Mouse (Mus musculus) spleen, postnatal 10 days (tissue): Measurements from ENCODE around the gene Gsta4.
"Not testable (repeated sequence)": the region's sequence is repeated elsewhere in the genome, so short reads cannot be mapped to it uniquely, and the experiment has no call there.

ENCODE experiments used
- DNase-seq, 2 experiments: peaks; one replicate each; pipeline ENCODE4 v3.0.0; 2021 to 2022; ENCODE audit warnings: low spot score in 2 of 2

The Gsta4 gene

GRCm38 (mm10) chr9:78182474-78182873 lies at the start of gene Gsta4:
TSS of gene Gsta4 (plus strand) at chr9:78182774.
- DNase-seq: not testable (repeated sequence)

- no peak for DNase-seq
Measured at GRCm38 (mm10) chr9:78135658-78136057, 46.9 kb upstream of the Gsta4 start.

- no peak for DNase-seq
Measured at GRCm38 (mm10) chr9:78138044-78138676, 44.4 kb upstream of the Gsta4 start.

GRCm38 (mm10) chr9:78139463-78139862 lies 43.1 kb upstream of the Gsta4 start:
- DNase-seq: no peak

- no peak for DNase-seq
Measured at GRCm38 (mm10) chr9:78146099-78146498, 36.5 kb upstream of the Gsta4 start.

GRCm38 (mm10) chr9:78146627-78147026 lies 35.9 kb upstream of the Gsta4 start:
- DNase-seq: no peak

GRCm38 (mm10) chr9:78148149-78148548 lies 34.4 kb upstream of the Gsta4 start:
- DNase-seq: no peak

- not testable (repeated sequence) for DNase-seq
Measured at GRCm38 (mm10) chr9:78149770-78150169, 32.8 kb upstream of the Gsta4 start.

GRCm38 (mm10) chr9:78154211-78154977 lies 28.2 kb upstream of the Gsta4 start:
- DNase-seq: no peak

GRCm38 (mm10) chr9:78157221-78157620 lies 25.4 kb upstream of the Gsta4 start:
- no peak for DNase-seq

GRCm38 (mm10) chr9:78163291-78163690 lies 19.3 kb upstream of the Gsta4 start:
- no peak for DNase-seq

- DNase-seq: no peak
Measured at GRCm38 (mm10) chr9:78164741-78165140, 17.8 kb upstream of the Gsta4 start.

- DNase-seq: no peak
Measured at GRCm38 (mm10) chr9:78165454-78165853, 17.1 kb upstream of the Gsta4 start.

- DNase-seq: no peak
Measured at GRCm38 (mm10) chr9:78166694-78167452, 15.7 kb upstream of the Gsta4 start.

GRCm38 (mm10) chr9:78167453-78167969 lies 15.1 kb upstream of the Gsta4 start:
- no peak for DNase-seq

GRCm38 (mm10) chr9:78168864-78169263 lies 13.7 kb upstream of the Gsta4 start:
- DNase-seq: no peak

- DNase-seq: no peak
Measured at GRCm38 (mm10) chr9:78174016-78174415, 8.6 kb upstream of the Gsta4 start.

- not testable (repeated sequence) for DNase-seq
Measured at GRCm38 (mm10) chr9:78174925-78175276, 7.7 kb upstream of the Gsta4 start.

GRCm38 (mm10) chr9:78175277-78176200 lies 7.0 kb upstream of the Gsta4 start:
- DNase-seq: peak; percentile 95 to 99

GRCm38 (mm10) chr9:78176201-78176727 lies 6.3 kb upstream of the Gsta4 start:
- peak; percentile 40 to 70 for DNase-seq

GRCm38 (mm10) chr9:78176831-78177230 lies 5.7 kb upstream of the Gsta4 start:
- DNase-seq: no peak
